Mouse (Mus musculus) heart, embryonic 14.5 days (tissue): Measurements from ENCODE around the gene Brms1l. TPM values are rescaled to one million over a fixed set of nuclear protein-coding genes. Genes with fewer than 3 reads are reported as not detected.
A peak's percentile ranks its signal among the peaks of the same experiment; 100 is the strongest.

Experiments
- ATAC-seq: fragments of 200-750 bp; cut with Nextera tagmentation; 2 replicates; pipeline ENCODE4 v1.8.0; 2017; ENCODE audit warnings: low read depth, moderate TSS enrichment; ENCODE audit not compliant: insufficient number of reproducible peaks, insufficient read depth, low FRiP score
- H3K27ac ChIP-seq, 2 experiments: fragments of 200-500 bp in 1 of 2; fragments of 300-500 bp in 1 of 2; sonication (generic) in 1 of 2; replicated peaks in 1 of 2; 2 replicates each; pipeline ENCODE4 v1.5.1; 2012 to 2014; ENCODE audit warnings: low read depth in 2 of 2, low read length in 2 of 2, control low read depth in 1 of 2, mild to moderate bottlenecking in 1 of 2, mixed read lengths in 1 of 2; ENCODE audit not compliant: control insufficient read depth in 1 of 2, insufficient read depth in 1 of 2
- H3K27me3 ChIP-seq: fragments of 300-500 bp; sonication (generic); 2 replicates; pipeline ENCODE4 v1.6.1; 2014; ENCODE audit warnings: mild to moderate bottlenecking, low read length, control low read depth; ENCODE audit not compliant: control insufficient read depth, insufficient read depth
- H3K36me3 ChIP-seq: fragments of 300-500 bp; sonication (generic); 2 replicates; pipeline ENCODE4 v1.6.1; 2014; ENCODE audit warnings: mild to moderate bottlenecking, control low read depth, low read length, mixed read lengths; ENCODE audit not compliant: control insufficient read depth, insufficient read depth
- H3K4me1 ChIP-seq, 2 experiments: fragments of 200-500 bp in 1 of 2; fragments of 300-500 bp in 1 of 2; sonication (generic) in 1 of 2; 2 replicates each; pipeline ENCODE4 v1.6.1; 2012 to 2014; ENCODE audit warnings: low read length in 2 of 2, control low read depth in 1 of 2, mixed read lengths in 1 of 2; ENCODE audit not compliant: control insufficient read depth in 2 of 2, insufficient read depth in 2 of 2
- H3K4me2 ChIP-seq: fragments of 300-500 bp; sonication (generic); 2 replicates; pipeline ENCODE4 v1.6.1; 2014; ENCODE audit warnings: mild to moderate bottlenecking, low read length
- H3K4me3 ChIP-seq, 2 experiments: fragments of 200-500 bp in 1 of 2; fragments of 300-500 bp in 1 of 2; sonication (generic) in 1 of 2; 2 replicates each; pipeline ENCODE4 v1.5.1; 2012 to 2014; ENCODE audit warnings: low read length in 2 of 2, mild to moderate bottlenecking in 2 of 2, control low read depth in 1 of 2, low read depth in 1 of 2, moderate library complexity in 1 of 2; ENCODE audit not compliant: control insufficient read depth in 1 of 2, insufficient read depth in 1 of 2
- H3K9ac ChIP-seq: fragments of 300-500 bp; sonication (generic); 2 replicates; pipeline ENCODE4 v1.6.1; 2014; ENCODE audit warnings: mild to moderate bottlenecking, low read length
- H3K9me3 ChIP-seq: fragments of 300-500 bp; sonication (generic); 2 replicates; pipeline ENCODE4 v1.6.1; 2016; ENCODE audit warnings: low read length, control low read depth; ENCODE audit not compliant: control insufficient read depth
- WGBS: fragments of 180-500 bp; shearing (Covaris S2); extraction: QIAGEN DNeasy Blood & Tissue Kit; methylation state at CpG from one replicate; pipeline ENCODE4 v1.1.7; 2014; 5-methylcytosine and 5-hydroxymethylcytosine counted together
- polyA plus RNA-seq: library from polyadenylated mRNA; unstranded; fragments of >200 nt; fragmentation: Nextera tagmentation; extraction: Ambion mirVana; gene quantifications from 2 replicates; pipeline ENCODE4 v1.2.1, GENCODE M21; 2014

Brms1l gene
- polyA plus RNA-seq, 1 experiment from 2014 or later: 24.3 TPM

GRCm38 (mm10) chr12:55833906-55834625 lies 2.1 kb upstream of the Brms1l start:
- Histone ChIP-seq H3K9ac (no peak overlapping the region), H3K27me3 (no peaks in the 10 kb centered on the region), H3K27ac (no peak overlapping the region), H3K4me1 (peaks cover 0 to 2% of the 10 kb centered on the region in 2 experiments; a peak in 2 of 4 replicates), H3K9me3 (no peaks in the 10 kb centered on the region), H3K4me3 (no peak overlapping the region), H3K4me2 (no peak overlapping the region), H3K36me3 (no peaks in the 10 kb centered on the region)
- no peak for ATAC-seq
- 65% methylated on average over 9 of the region's 9 CpGs for WGBS

- peaks cover 0 to 2% of the 10 kb centered on the region in 2 experiments; a peak in 2 of 4 replicates for H3K4me1 ChIP-seq
- H3K27ac ChIP-seq: no peak overlapping the region
- WGBS: 82% methylated on average over 8 of the region's 8 CpGs
- no peak overlapping the region for H3K4me2 ChIP-seq
- H3K27me3 ChIP-seq: no peaks in the 10 kb centered on the region
- H3K9ac ChIP-seq: no peak overlapping the region
- no peaks in the 10 kb centered on the region for H3K36me3 ChIP-seq
- H3K9me3 ChIP-seq: no peaks in the 10 kb centered on the region
- H3K4me3 ChIP-seq: no peak overlapping the region
- no peak for ATAC-seq
Observed at GRCm38 (mm10) chr12:55834891-55835290, 1.2 kb upstream of the Brms1l start.

GRCm38 (mm10) chr12:55835857-55836198 lies 296 bp upstream of the Brms1l start:
- H3K27me3 ChIP-seq: no peaks in the 10 kb centered on the region
- 1% methylated on average over 6 of the region's 6 CpGs for WGBS

GRCm38 (mm10) chr12:55837495-55837894 lies 1.4 kb downstream of the Brms1l start:
- no peak for ATAC-seq
- peaks cover 16% of the 10 kb centered on the region for H3K36me3 ChIP-seq
- no peaks in the 10 kb centered on the region for H3K9me3 ChIP-seq
- H3K4me2 ChIP-seq: peak overlapping the region; percentile 79
- WGBS: 85% methylated on average over 3 of the region's 3 CpGs
- H3K4me3 ChIP-seq: peak overlapping the region in 1 of 2 experiments; percentile 84; a peak in 2 of 4 replicates
- no peak overlapping the region for H3K9ac ChIP-seq
- H3K4me1 ChIP-seq: peaks cover 0 to 2% of the 10 kb centered on the region in 2 experiments; a peak in 2 of 4 replicates
- no peak overlapping the region for H3K27ac ChIP-seq
- H3K27me3 ChIP-seq: no peaks in the 10 kb centered on the region

More at GRCm38 (mm10) chr12:55835857-55836198, 296 bp upstream of the Brms1l start:
- Histone ChIP-seq H3K4me3 (peak overlapping the region; percentile 30 to 84; a peak in 3 of 4 replicates), H3K4me2 (peak overlapping the region; percentile 69), H3K9ac (peak overlapping the region; percentile 70), H3K36me3 (0 out of 2 replicates have a peak, but pooled peaks cover 5% of the 10 kb centered on the region), H3K27ac (peak overlapping the region; percentile 48 to 62; a peak in 2 of 4 replicates), H3K4me1 (peaks cover 0 to 2% of the 10 kb centered on the region in 2 experiments; a peak in 2 of 4 replicates), H3K9me3 (no peaks in the 10 kb centered on the region)
- ATAC-seq: no peak

- Histone ChIP-seq H3K27me3 (no peaks in the 10 kb centered on the region), H3K9ac (no peak overlapping the region), H3K4me2 (no peak overlapping the region), H3K27ac (no peak overlapping the region), H3K4me3 (no peak overlapping the region), H3K36me3 (peaks cover 54% of the 10 kb centered on the region), H3K9me3 (0 out of 2 replicates have a peak, but pooled peaks cover 3% of the 10 kb centered on the region), H3K4me1 (no peaks in the 10 kb centered on the region)
- no peak for ATAC-seq
- 58% methylated on average over 1 of the region's 1 CpGs for WGBS
Observed at GRCm38 (mm10) chr12:55846741-55847140, 10.6 kb downstream of the Brms1l start.

GRCm38 (mm10) chr12:55847851-55848250 lies 11.7 kb downstream of the Brms1l start:
- H3K4me1 ChIP-seq: no peaks in the 10 kb centered on the region
- H3K9ac ChIP-seq: no peak overlapping the region
- peaks cover 48% of the 10 kb centered on the region for H3K36me3 ChIP-seq
- no peak overlapping the region for H3K27ac ChIP-seq
- no peak overlapping the region for H3K4me2 ChIP-seq
- H3K27me3 ChIP-seq: no peaks in the 10 kb centered on the region
- ATAC-seq: no peak
- WGBS: 98% methylated on average over 4 of the region's 4 CpGs
- H3K4me3 ChIP-seq: no peak overlapping the region
- H3K9me3 ChIP-seq: 0 out of 2 replicates have a peak, but pooled peaks cover 3% of the 10 kb centered on the region

- Histone ChIP-seq H3K9me3 (peaks cover 4% of the 10 kb centered on the region; the same call in 1 of the 2 replicates), H3K36me3 (peaks cover 31% of the 10 kb centered on the region), H3K27me3 (no peaks in the 10 kb centered on the region), H3K27ac (no peak overlapping the region), H3K4me3 (no peak overlapping the region), H3K4me2 (no peak overlapping the region), H3K4me1 (no peaks in the 10 kb centered on the region), H3K9ac (no peak overlapping the region)
- no peak for ATAC-seq
Observed at GRCm38 (mm10) chr12:55850650-55851049, 14.5 kb downstream of the Brms1l start.
